Mouse (Mus musculus) neural tube, embryonic 10.5 days (tissue): Measurements from ENCODE around the gene Saa1.
A peak's percentile ranks its signal among the peaks of the same experiment; 100 is the strongest.
"Not testable (repeated sequence)": the region's sequence is repeated elsewhere in the genome, so short reads cannot be mapped to it uniquely, and the experiment has no call there.

Experiments
- DNase-seq: peaks from one replicate; pipeline ENCODE4 v3.0.0-alpha.2; 2017; ENCODE audit warnings: low spot score; ENCODE audit errors: extremely low spot score

Saa1 gene

GRCm38 (mm10) chr7:46742880-46743279 is at the start of gene Saa1:
TSS of gene Saa1 (minus strand) at chr7:46742980.
- not testable (repeated sequence) for DNase-seq

GRCm38 (mm10) chr7:46789177-46789849 is 46.5 kb upstream of the Saa1 start:
- no peak for DNase-seq

GRCm38 (mm10) chr7:46770706-46771105 is 27.9 kb upstream of the Saa1 start:
- DNase-seq: peak; percentile 71

GRCm38 (mm10) chr7:46768451-46768850 is 25.7 kb upstream of the Saa1 start:
- DNase-seq: no peak

GRCm38 (mm10) chr7:46767371-46767770 is 24.6 kb upstream of the Saa1 start:
- no peak for DNase-seq

- no peak for DNase-seq
Observed at GRCm38 (mm10) chr7:46764672-46765071, 21.9 kb upstream of the Saa1 start.

GRCm38 (mm10) chr7:46762601-46763000 is 19.8 kb upstream of the Saa1 start:
- no peak for DNase-seq

- DNase-seq: no peak
Observed at GRCm38 (mm10) chr7:46761049-46761795, 18.4 kb upstream of the Saa1 start.

- no peak for DNase-seq
Observed at GRCm38 (mm10) chr7:46751490-46751889, 8.7 kb upstream of the Saa1 start, which contains the start of gene Saa2. TSS of gene Saa2 (plus strand) at chr7:46751790.

- DNase-seq: no peak
Observed at GRCm38 (mm10) chr7:46748459-46748858, 5.7 kb upstream of the Saa1 start.

GRCm38 (mm10) chr7:46746381-46746780 is 3.6 kb upstream of the Saa1 start:
- no peak for DNase-seq

- no peak for DNase-seq
Observed at GRCm38 (mm10) chr7:46745816-46746215, 3.0 kb upstream of the Saa1 start.

GRCm38 (mm10) chr7:46740041-46740440 is 2.7 kb downstream of the Saa1 start:
- DNase-seq: not testable (repeated sequence)

GRCm38 (mm10) chr7:46738561-46739460 is 4.0 kb downstream of the Saa1 start:
- DNase-seq: no peak

- DNase-seq: no peak
Observed at GRCm38 (mm10) chr7:46734983-46735382, 7.8 kb downstream of the Saa1 start.

GRCm38 (mm10) chr7:46732458-46732857 is 10.3 kb downstream of the Saa1 start, which contains the start of gene Saa4:
TSS of gene Saa4 (minus strand) at chr7:46732603.
- no peak for DNase-seq

GRCm38 (mm10) chr7:46727584-46727983 is 15.2 kb downstream of the Saa1 start:
- DNase-seq: no peak

GRCm38 (mm10) chr7:46724396-46724795 is 18.4 kb downstream of the Saa1 start:
- DNase-seq: no peak

GRCm38 (mm10) chr7:46723849-46724248 is 18.9 kb downstream of the Saa1 start:
- no peak for DNase-seq

GRCm38 (mm10) chr7:46723354-46723753 is 19.4 kb downstream of the Saa1 start:
- no peak for DNase-seq

GRCm38 (mm10) chr7:46720460-46720859 is 22.3 kb downstream of the Saa1 start:
- DNase-seq: no peak

GRCm38 (mm10) chr7:46719526-46719925 is 23.3 kb downstream of the Saa1 start:
- no peak for DNase-seq
